Mouse (Mus musculus) CH12.LX (cell line): Measurements from ENCODE around the gene Zbtb38. TPM values are rescaled to one million over a fixed set of nuclear protein-coding genes. Genes with fewer than 3 reads are reported as not detected.
A peak's percentile ranks its signal among the peaks of the same experiment; 100 is the strongest.

Source experiments
- DNase-seq: peaks from one replicate; pipeline ENCODE4 v3.0.0-alpha.2; 2013; ENCODE audit errors: extremely low read depth
- H3K27ac ChIP-seq: 2 replicates; pipeline ENCODE4 v1.5.1; 2012; ENCODE audit warnings: low read depth, mild to moderate bottlenecking, control low read depth, moderate library complexity; ENCODE audit not compliant: insufficient read depth
- H3K27me3 ChIP-seq: replicated peaks from 2 replicates; pipeline ENCODE3; 2012; ENCODE audit warnings: inconsistent platforms
- H3K36me3 ChIP-seq, 2 experiments: replicated peaks in 1 of 2; 2 replicates each; pipeline versions ENCODE3 to v1.6.1; 2012; ENCODE audit warnings: inconsistent platforms in 1 of 2, low read length in 1 of 2, mild to moderate bottlenecking in 1 of 2, mixed read lengths in 1 of 2, moderate library complexity in 1 of 2; ENCODE audit not compliant: control insufficient read depth in 1 of 2, insufficient read depth in 1 of 2
- H3K4me1 ChIP-seq, 2 experiments: 2 replicates each; pipeline ENCODE4 v1.6.1; 2012; ENCODE audit warnings: inconsistent platforms in 1 of 2, moderate library complexity in 1 of 2; ENCODE audit not compliant: insufficient read depth in 2 of 2, control insufficient read depth in 1 of 2
- H3K4me2 ChIP-seq: 2 replicates; pipeline ENCODE4 v1.6.1; 2012; ENCODE audit warnings: low read depth, mild to moderate bottlenecking, control low read depth; ENCODE audit not compliant: poor library complexity, insufficient read depth, severe bottlenecking
- H3K4me3 ChIP-seq, 3 experiments: fragments of 150-350 bp in 1 of 3; sonication (generic) in 1 of 3; replicated peaks in 1 of 3; 2 replicates each; pipeline versions ENCODE3 to v1.5.1; 2011 to 2012; ENCODE audit warnings: low read depth in 2 of 3, low read length in 2 of 3, mild to moderate bottlenecking in 2 of 3, moderate library complexity in 2 of 3, control low read depth in 1 of 3, improper control_type of control experiment in 1 of 3, inconsistent platforms in 1 of 3, mixed read lengths in 1 of 3; ENCODE audit not compliant: poor library complexity in 1 of 3
- H3K79me2 ChIP-seq: replicated peaks from 2 replicates; pipeline ENCODE4 v1.6.1; 2012; ENCODE audit warnings: mild to moderate bottlenecking, moderate library complexity; ENCODE audit not compliant: control insufficient read depth, poor library complexity, insufficient read depth, severe bottlenecking; ENCODE audit errors: extremely low read depth
- H3K9ac ChIP-seq: 2 replicates; pipeline ENCODE4 v1.6.1; 2012; ENCODE audit warnings: low read depth, mild to moderate bottlenecking, control low read depth, moderate library complexity; ENCODE audit not compliant: insufficient read depth
- H3K9me3 ChIP-seq: replicated peaks from 2 replicates; pipeline ENCODE3; 2012; ENCODE audit warnings: low read length, inconsistent platforms, mixed read lengths
- BHLHE40 ChIP-seq: IDR thresholded peaks from 2 replicates; pipeline ENCODE4 v1.6.1; 2011; ENCODE audit warnings: mild to moderate bottlenecking, low read depth, low read length, improper control_type of control experiment
- CHD2 ChIP-seq: IDR thresholded peaks from 2 replicates; pipeline ENCODE4 v1.6.1; 2011; ENCODE audit warnings: low read length, improper control_type of control experiment
- CTCF ChIP-seq, 2 experiments: IDR thresholded peaks in 1 of 2; conservative IDR thresholded peaks in 1 of 2; 2 replicates each; pipeline ENCODE4 v1.5.1; 2011 to 2012; ENCODE audit warnings: low read depth in 2 of 2, low read length in 2 of 2, improper control_type of control experiment in 1 of 2, inconsistent platforms in 1 of 2, mild to moderate bottlenecking in 1 of 2, moderate library complexity in 1 of 2
- E2F4 ChIP-seq: IDR thresholded peaks from 2 replicates; pipeline ENCODE4 v1.6.1; 2011; ENCODE audit warnings: low read depth, low read length, improper control_type of control experiment; ENCODE audit not compliant: insufficient replicate concordance
- ELF1 ChIP-seq: IDR thresholded peaks from 2 replicates; pipeline ENCODE4 v1.6.1; 2014; ENCODE audit warnings: low read depth, mild to moderate bottlenecking, inconsistent platforms, low read length, improper control_type of control experiment
- EP300 ChIP-seq: IDR thresholded peaks from 2 replicates; pipeline ENCODE4 v1.6.1; 2011; ENCODE audit warnings: low read length, improper control_type of control experiment
- ETS1 ChIP-seq: conservative IDR thresholded peaks from 2 replicates; pipeline ENCODE4 v1.6.1; 2012; ENCODE audit warnings: low read depth, mild to moderate bottlenecking, inconsistent platforms, low read length, improper control_type of control experiment, moderate library complexity
- GABPA ChIP-seq: IDR thresholded peaks from 2 replicates; pipeline ENCODE4 v1.6.1; 2012; ENCODE audit warnings: low read depth, low read length, improper control_type of control experiment, inconsistent platforms; ENCODE audit not compliant: insufficient replicate concordance
- HCFC1 ChIP-seq: IDR thresholded peaks from 2 replicates; pipeline ENCODE4 v1.6.1; 2012; ENCODE audit warnings: low read depth, mild to moderate bottlenecking, inconsistent platforms, low read length, improper control_type of control experiment
- JUN ChIP-seq: IDR thresholded peaks from 2 replicates; pipeline ENCODE4 v1.6.1; 2011; ENCODE audit warnings: low read depth, mild to moderate bottlenecking, low read length, improper control_type of control experiment, moderate library complexity; ENCODE audit not compliant: insufficient read depth
- JUND ChIP-seq: conservative IDR thresholded peaks from 2 replicates; pipeline ENCODE4 v1.6.1; 2011; ENCODE audit warnings: low read depth, low read length, improper control_type of control experiment
- KAT2A ChIP-seq: IDR thresholded peaks from 2 replicates; pipeline ENCODE4 v1.6.1; 2012; ENCODE audit warnings: low read length, improper control_type of control experiment, inconsistent platforms; ENCODE audit not compliant: insufficient replicate concordance
- MAFK ChIP-seq: IDR thresholded peaks from 2 replicates; pipeline ENCODE4 v1.6.1; 2011; ENCODE audit warnings: low read length, improper control_type of control experiment; ENCODE audit not compliant: insufficient replicate concordance
- MAZ ChIP-seq: IDR thresholded peaks from 2 replicates; pipeline ENCODE4 v1.6.1; 2012; ENCODE audit warnings: low read depth, mild to moderate bottlenecking, inconsistent platforms, low read length, improper control_type of control experiment, moderate library complexity
- MXI1 ChIP-seq: IDR thresholded peaks from 2 replicates; pipeline ENCODE4 v1.6.1; 2011; ENCODE audit warnings: mild to moderate bottlenecking, low read depth, low read length, improper control_type of control experiment
- MYC ChIP-seq: IDR thresholded peaks from 2 replicates; pipeline ENCODE4 v1.6.1; 2011; ENCODE audit warnings: low read depth, mild to moderate bottlenecking, improper control_type of control experiment, low read length
- NELFE ChIP-seq: IDR thresholded peaks from 2 replicates; pipeline ENCODE4 v1.6.1; 2011; ENCODE audit warnings: low read depth, low read length, improper control_type of control experiment
- NRF1 ChIP-seq: IDR thresholded peaks from 2 replicates; pipeline ENCODE4 v1.6.1; 2014; ENCODE audit warnings: low read depth, mild to moderate bottlenecking, inconsistent platforms, low read length, improper control_type of control experiment, moderate library complexity
- PAX5 ChIP-seq: IDR thresholded peaks from 2 replicates; pipeline ENCODE4 v1.6.1; 2012; ENCODE audit warnings: low read length, inconsistent platforms, mixed read lengths
- POLR2A ChIP-seq: IDR thresholded peaks from 2 replicates; pipeline ENCODE4 v1.6.1; 2011; ENCODE audit warnings: low read depth, mild to moderate bottlenecking, improper control_type of control experiment, low read length
- RAD21 ChIP-seq: IDR thresholded peaks from 2 replicates; pipeline ENCODE4 v1.6.1; 2011; ENCODE audit warnings: low read depth, mild to moderate bottlenecking, low read length, improper control_type of control experiment, moderate library complexity
- RCOR1 ChIP-seq: conservative IDR thresholded peaks from 2 replicates; pipeline ENCODE4 v1.6.1; 2012; ENCODE audit warnings: low read depth, mild to moderate bottlenecking, inconsistent platforms, low read length, improper control_type of control experiment
- SIN3A ChIP-seq: IDR thresholded peaks from 2 replicates; pipeline ENCODE4 v1.6.1; 2012; ENCODE audit warnings: low read length, improper control_type of control experiment, inconsistent platforms
- SMC3 ChIP-seq: IDR thresholded peaks from 2 replicates; pipeline ENCODE4 v1.6.1; 2011; ENCODE audit warnings: low read depth, low read length, improper control_type of control experiment
- TBP ChIP-seq: conservative IDR thresholded peaks from 2 replicates; pipeline ENCODE4 v1.6.1; 2011; ENCODE audit warnings: low read depth, low read length, improper control_type of control experiment
- TCF12 ChIP-seq: IDR thresholded peaks from 2 replicates; pipeline ENCODE4 v1.6.1; 2014; ENCODE audit warnings: low read depth, mild to moderate bottlenecking, inconsistent platforms, low read length, improper control_type of control experiment
- UBTF ChIP-seq: IDR thresholded peaks from 2 replicates; pipeline ENCODE4 v1.6.1; 2012; ENCODE audit warnings: low read depth, mild to moderate bottlenecking, inconsistent platforms, low read length, improper control_type of control experiment, moderate library complexity
- USF1 ChIP-seq: IDR thresholded peaks from 2 replicates; pipeline ENCODE4 v1.6.1; 2014; ENCODE audit warnings: low read depth, mild to moderate bottlenecking, inconsistent platforms, low read length, improper control_type of control experiment
- USF2 ChIP-seq: conservative IDR thresholded peaks from 2 replicates; pipeline ENCODE4 v1.6.1; 2011; ENCODE audit warnings: low read depth, low read length, improper control_type of control experiment
- ZC3H11A ChIP-seq: IDR thresholded peaks from 2 replicates; pipeline ENCODE4 v1.6.1; 2012; ENCODE audit warnings: low read depth, mild to moderate bottlenecking, inconsistent platforms, low read length, improper control_type of control experiment
- ZKSCAN1 ChIP-seq: IDR thresholded peaks from 2 replicates; pipeline ENCODE4 v1.6.1; 2012; ENCODE audit warnings: low read depth, inconsistent platforms, low read length, improper control_type of control experiment, borderline replicate concordance
- ZNF384 ChIP-seq: IDR thresholded peaks from 2 replicates; pipeline ENCODE4 v1.6.1; 2012; ENCODE audit warnings: low read depth, low read length, improper control_type of control experiment, inconsistent platforms
- dilution Hi-C: fragments of 300-500 bp; cut with MboI; formaldehyde crosslinking; loops from 2 replicates; pipeline ENCODE4 v1.14.3; 2020; ENCODE audit warnings: low sequenced_read_pairs; ENCODE audit not compliant: extremely low pct_unique_long_range_greater_than_20kb, extremely low pct_ligation_motif_present
- in situ Hi-C: fragments of 300-500 bp; cut with MboI; formaldehyde crosslinking; loops from 3 replicates; pipeline ENCODE4 v1.14.3; 2019; ENCODE audit warnings: low sequenced_read_pairs, low pct_ligation_motif_present, low pct_unique_long_range_greater_than_20kb, mixed read lengths
- polyA plus RNA-seq: library from polyadenylated mRNA; unstranded; fragments of >175 nt; gene quantifications from 2 replicates; pipeline ENCODE4 v1.2.1, GENCODE M21; 2012; ENCODE audit warnings: low read depth; ENCODE audit not compliant: insufficient read length
- total RNA-seq, 2 experiments: library from RNA; depleted of rRNA; stranded (reverse); fragments of 300-350 nt in 1 of 2; fragments of >200 nt in 1 of 2; gene quantifications; 2 replicates each; pipeline ENCODE4 v1.2.3; 2012 to 2014

The Zbtb38 gene
- total and polyA plus RNA-seq, 3 experiments: 51.7 to 102 (median 68.8) TPM

- Histone ChIP-seq H3K4me3 (no peak overlapping the region), H3K36me3 (no peaks in the 10 kb centered on the region), H3K4me1 (peaks cover 3 to 37% of the 10 kb centered on the region in 2 experiments; a peak in 3 of 4 replicates), H3K4me2 (no peak overlapping the region), H3K27ac (no peak overlapping the region), H3K9me3 (no peaks in the 10 kb centered on the region), H3K27me3 (no peaks in the 10 kb centered on the region), H3K79me2 (no peaks in the 10 kb centered on the region), H3K9ac (no peak overlapping the region)
- in situ Hi-C loops (loop anchor here (5.0 to 10.0 kb wide), 3 partner anchors 86 to 386 kb away; no protein-coding TSS in a partner anchor), dilution Hi-C loops (no loop called here)
- DNase-seq: no peak
- TF ChIP-seq USF1 (no peak), MXI1 (no peak), MAFK (no peak), HCFC1 (no peak), EP300 (no peak), SMC3 (no peak), ZNF384 (no peak), JUN (no peak), ELF1 (no peak), E2F4 (no peak), KAT2A (no peak), CHD2 (no peak)
Measured at GRCm38 (mm10) chr9:96671249-96671648, 81.4 kb downstream of the Zbtb38 start.

GRCm38 (mm10) chr9:96669877-96670276 is 82.8 kb downstream of the Zbtb38 start:
- in situ Hi-C loops: loop anchor here (5.0 to 10.0 kb wide), 3 partner anchors 87 to 385 kb away; no protein-coding TSS in a partner anchor
- Histone ChIP-seq H3K4me1 (peaks cover 3 to 24% of the 10 kb centered on the region in 2 experiments; a peak in 3 of 4 replicates), H3K9ac (peak overlapping the region; percentile 53; the same call in 1 of the 2 replicates), H3K27ac (peak overlapping the region; percentile 63), H3K27me3 (no peaks in the 10 kb centered on the region), H3K4me2 (peak overlapping the region; percentile 64), H3K9me3 (no peaks in the 10 kb centered on the region), H3K4me3 (peak overlapping the region in 2 of 3 experiments; percentile 48 to 49), H3K79me2 (no peaks in the 10 kb centered on the region), H3K36me3 (no peaks in the 10 kb centered on the region)
- DNase-seq: peak; percentile 99
- dilution Hi-C loops: no loop called here
- TF ChIP-seq ETS1 (peak; percentile 37; the same call in 1 of the 2 replicates), MYC (peak; percentile 48), BHLHE40 (no peak), USF1 (peak; percentile 64), JUND (0 out of 2 replicates have a peak, but pooled peaks have one; percentile 9), E2F4 (no peak), MXI1 (no peak), GABPA (no peak), TCF12 (peak; percentile 78; the same call in 1 of the 2 replicates), CHD2 (no peak; the same call in 1 of the 2 replicates), RCOR1 (no peak), ZC3H11A (peak; percentile 80), ELF1 (peak; percentile 80), EP300 (no peak), CTCF (conservative IDR thresholded peaks at IDR 0.05 in 1 of 2, IDR thresholded peaks at IDR 0.05 in 1 of 2; ENCODE audit: low read depth in 2 of 2, low read length in 2 of 2) (peak in 1 of 2 experiments; percentile 98; a peak in 3 of 4 replicates), SIN3A (0 out of 2 replicates have a peak, but pooled peaks have one; percentile 48), HCFC1 (peak; percentile 53), RAD21 (peak; percentile 94), MAZ (no peak), USF2 (no peak; the same call in 1 of the 2 replicates), ZNF384 (no peak), PAX5 (no peak), NRF1 (no peak), TBP (peak; percentile 69; the same call in 1 of the 2 replicates), POLR2A (peak; percentile 80), NELFE (peak; percentile 51), ZKSCAN1 (no peak), SMC3 (peak; percentile 99), UBTF (no peak)
